Mouse (Mus musculus): ENCODE results near the gene Mfsd6. TPM values are rescaled to one million over a fixed set of nuclear protein-coding genes. Genes with fewer than 3 reads are reported as not detected.

Mfsd6 gene
- total and polyA plus RNA-seq, 2 experiments: 3.7 to 5.1 TPM

DNA sequence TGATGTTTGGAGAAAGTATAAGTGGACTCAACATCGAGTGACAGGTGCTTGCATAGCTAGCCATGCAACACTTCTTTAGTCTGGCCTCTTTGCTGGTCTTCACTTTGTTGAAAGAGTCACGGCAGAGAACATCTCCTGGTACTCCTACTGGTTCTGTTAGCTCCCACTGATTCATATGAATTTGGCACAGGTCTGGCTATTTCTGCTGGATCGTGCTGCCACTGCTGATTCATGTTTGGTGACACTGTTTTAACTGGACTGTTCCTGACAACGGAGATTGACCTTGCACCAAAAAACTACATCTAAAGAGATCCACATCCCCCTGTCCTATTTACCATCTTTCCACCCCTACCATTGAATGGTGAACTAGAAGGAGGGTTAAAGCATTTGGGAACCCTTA, 118.8 kb downstream of the Mfsd6 start:
- H3K27ac ChIP-seq (replicated peaks; ENCODE audit: insufficient read depth, low read depth, low read length): no peak overlapping the region
- H3K4me1 ChIP-seq (ENCODE audit: control insufficient read depth, insufficient read depth, low read length): no peaks in the 10 kb centered on the region
- TF ChIP-seq POLR2A (IDR thresholded peaks at IDR 0.05; ENCODE audit: extremely low read depth, insufficient read depth, low read length) (no peak), CTCF (IDR thresholded peaks at IDR 0.05; ENCODE audit: low read depth, low read length) (no peak)
- no peak for DNase-seq (ENCODE audit: extremely low read depth, low read depth, low spot score)
- H3K27me3 ChIP-seq (ENCODE audit: control insufficient read depth, insufficient read depth, low read length): no peaks in the 10 kb centered on the region
- 90% methylated on average over 4 of the region's 4 CpGs for WGBS
- no peak overlapping the region for H3K4me3 ChIP-seq (ENCODE audit: insufficient read depth, low read depth, low read length)
- no peaks in the 10 kb centered on the region for H3K36me3 ChIP-seq (ENCODE audit: control insufficient read depth, insufficient read depth, low read length)
- no peak overlapping the region for H3K9ac ChIP-seq (ENCODE audit: low read depth, low read length)
- no peaks in the 10 kb centered on the region for H3K79me2 ChIP-seq (ENCODE audit: control insufficient read depth, insufficient read depth, low read length)

GRCm38 (mm10) chr1:52607700-52608099, 119.6 kb downstream of the Mfsd6 start:
- WGBS: 67% methylated on average over 1 of the region's 1 CpGs
- Histone ChIP-seq H3K4me1 (ENCODE audit: control insufficient read depth, insufficient read depth, low read length) (no peaks in the 10 kb centered on the region), H3K27ac (replicated peaks; ENCODE audit: insufficient read depth, low read depth, low read length) (no peak overlapping the region), H3K4me3 (ENCODE audit: insufficient read depth, low read depth, low read length) (no peak overlapping the region), H3K9ac (ENCODE audit: low read depth, low read length) (no peak overlapping the region), H3K79me2 (ENCODE audit: control insufficient read depth, insufficient read depth, low read length) (no peaks in the 10 kb centered on the region), H3K27me3 (ENCODE audit: control insufficient read depth, insufficient read depth, low read length) (no peaks in the 10 kb centered on the region), H3K36me3 (ENCODE audit: control insufficient read depth, insufficient read depth, low read length) (no peaks in the 10 kb centered on the region)
- no peak for DNase-seq (ENCODE audit: extremely low read depth, low read depth, low spot score)
- TF ChIP-seq POLR2A (IDR thresholded peaks at IDR 0.05; ENCODE audit: extremely low read depth, insufficient read depth, low read length) (no peak), CTCF (IDR thresholded peaks at IDR 0.05; ENCODE audit: low read depth, low read length) (no peak)

Other genes starting within 250 kb of the Mfsd6 start
- gene Nab1, start 226.8 kb downstream of the Mfsd6 start, total RNA-seq (2014; rRNA removed): 40.7 and 50.5 TPM in 2 replicates
- gene Nab1, start 226.8 kb downstream of the Mfsd6 start, polyA plus RNA-seq (2012; rRNA removed): 12.8 and 20.9 TPM in 2 replicates
- gene Nemp2, start 96.8 kb downstream of the Mfsd6 start, total RNA-seq (2014; rRNA removed): 1.1 and 1.3 TPM in 2 replicates
- 0.30 and 0.70 TPM in 2 replicates for gene Nemp2, start 96.8 kb downstream of the Mfsd6 start, polyA plus RNA-seq (2012; rRNA removed)
- 5.4 and 7.3 TPM in 2 replicates for gene Inpp1, start 90.2 kb upstream of the Mfsd6 start, total RNA-seq (2014; rRNA removed)
- 4.1 and 5.6 TPM in 2 replicates for gene Inpp1, start 90.2 kb upstream of the Mfsd6 start, polyA plus RNA-seq (2012; rRNA removed)
- gene Hibch, start 117.5 kb upstream of the Mfsd6 start, total RNA-seq (2014; rRNA removed): 81.8 and 123 TPM in 2 replicates
- gene Hibch, start 117.5 kb upstream of the Mfsd6 start, polyA plus RNA-seq (2012; rRNA removed): 53.3 and 55.7 TPM in 2 replicates

All from liver, adult 2 months (tissue).